Mouse (Mus musculus) hindbrain, embryonic 16.5 days (tissue): Measurements from ENCODE around the gene Car1. TPM values are rescaled to one million over a fixed set of nuclear protein-coding genes. Genes with fewer than 3 reads are reported as not detected.
"Not testable (repeated sequence)": the region's sequence is repeated elsewhere in the genome, so short reads cannot be mapped to it uniquely, and the experiment has no call there.

Experiments
- ATAC-seq: fragments of 200-750 bp; cut with Nextera tagmentation; 2 replicates; pipeline ENCODE4 v1.8.0; 2017; ENCODE audit warnings: moderate TSS enrichment, moderate library complexity
- H3K27ac ChIP-seq: fragments of 300-500 bp; sonication (generic); 2 replicates; pipeline ENCODE4 v1.5.1; 2014; ENCODE audit warnings: low read depth, mild to moderate bottlenecking, control low read depth, low read length, moderate library complexity
- H3K27me3 ChIP-seq: fragments of 300-500 bp; sonication (generic); replicated peaks from 2 replicates; pipeline ENCODE4 v1.6.1; 2014; ENCODE audit warnings: low read length; ENCODE audit not compliant: control insufficient read depth, insufficient read depth
- H3K36me3 ChIP-seq: fragments of 300-500 bp; sonication (generic); 2 replicates; pipeline ENCODE4 v1.6.1; 2014; ENCODE audit warnings: mild to moderate bottlenecking, low read length, moderate library complexity, mixed read lengths; ENCODE audit not compliant: control insufficient read depth, insufficient read depth
- H3K4me1 ChIP-seq: fragments of 300-500 bp; sonication (generic); 2 replicates; pipeline ENCODE4 v1.6.1; 2014; ENCODE audit warnings: low read depth, low read length; ENCODE audit not compliant: control insufficient read depth, insufficient read depth
- H3K4me2 ChIP-seq: fragments of 300-500 bp; sonication (generic); 2 replicates; pipeline ENCODE4 v1.6.1; 2014; ENCODE audit warnings: mild to moderate bottlenecking, low read length, control low read depth, moderate library complexity
- H3K4me3 ChIP-seq: fragments of 300-500 bp; sonication (generic); 2 replicates; pipeline ENCODE4 v1.5.1; 2014; ENCODE audit warnings: mild to moderate bottlenecking, low read length, control low read depth, moderate library complexity
- H3K9ac ChIP-seq: fragments of 300-500 bp; sonication (generic); 2 replicates; pipeline ENCODE4 v1.6.1; 2014; ENCODE audit warnings: low read depth, mild to moderate bottlenecking, control low read depth, low read length, moderate library complexity
- H3K9me3 ChIP-seq: fragments of 300-500 bp; sonication (generic); 2 replicates; pipeline ENCODE4 v1.6.1; 2014; ENCODE audit warnings: mild to moderate bottlenecking, low read length, moderate library complexity; ENCODE audit not compliant: control insufficient read depth
- WGBS: fragments of 180-500 bp; shearing (Covaris S2); extraction: QIAGEN DNeasy Blood & Tissue Kit; methylation state at CpG from one replicate; pipeline ENCODE4 v1.1.7; 2014; 5-methylcytosine and 5-hydroxymethylcytosine counted together
- polyA plus RNA-seq: library from polyadenylated mRNA; unstranded; fragments of >200 nt; fragmentation: Nextera tagmentation; extraction: Ambion mirVana; gene quantifications from 2 replicates; pipeline ENCODE4 v1.2.1, GENCODE M21; 2015

The Car1 gene
- polyA plus RNA-seq, 1 experiment from 2014 or later = not detected

DNA sequence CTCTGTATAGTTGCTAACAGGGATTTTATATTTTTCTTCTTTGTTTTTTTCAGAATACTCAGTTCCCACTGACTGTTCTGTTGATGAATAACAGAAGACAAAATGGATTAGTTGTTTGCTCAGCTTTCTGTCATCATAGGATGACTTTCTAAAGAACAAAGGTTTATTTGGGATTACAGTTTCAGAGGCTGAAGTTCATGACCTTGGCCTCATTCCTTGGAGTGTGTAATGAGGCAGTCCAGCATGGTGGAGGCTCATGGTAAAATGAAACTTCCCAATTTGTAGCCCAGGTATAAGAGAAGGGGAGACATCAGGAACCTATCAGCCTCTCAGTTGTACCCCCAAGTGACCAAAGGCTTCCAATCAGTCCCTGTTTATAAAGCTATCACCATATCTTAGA is 20.7 kb upstream of the Car1 start:
- ATAC-seq = no peak
- H3K36me3 ChIP-seq = no peaks in the 10 kb centered on the region
- no peaks in the 10 kb centered on the region for H3K27me3 ChIP-seq
- no peaks in the 10 kb centered on the region for H3K9me3 ChIP-seq
- no peak overlapping the region for H3K4me2 ChIP-seq
- H3K4me3 ChIP-seq = no peak overlapping the region
- H3K9ac ChIP-seq = no peak overlapping the region
- H3K4me1 ChIP-seq = no peaks in the 10 kb centered on the region
- H3K27ac ChIP-seq = no peak overlapping the region

DNA sequence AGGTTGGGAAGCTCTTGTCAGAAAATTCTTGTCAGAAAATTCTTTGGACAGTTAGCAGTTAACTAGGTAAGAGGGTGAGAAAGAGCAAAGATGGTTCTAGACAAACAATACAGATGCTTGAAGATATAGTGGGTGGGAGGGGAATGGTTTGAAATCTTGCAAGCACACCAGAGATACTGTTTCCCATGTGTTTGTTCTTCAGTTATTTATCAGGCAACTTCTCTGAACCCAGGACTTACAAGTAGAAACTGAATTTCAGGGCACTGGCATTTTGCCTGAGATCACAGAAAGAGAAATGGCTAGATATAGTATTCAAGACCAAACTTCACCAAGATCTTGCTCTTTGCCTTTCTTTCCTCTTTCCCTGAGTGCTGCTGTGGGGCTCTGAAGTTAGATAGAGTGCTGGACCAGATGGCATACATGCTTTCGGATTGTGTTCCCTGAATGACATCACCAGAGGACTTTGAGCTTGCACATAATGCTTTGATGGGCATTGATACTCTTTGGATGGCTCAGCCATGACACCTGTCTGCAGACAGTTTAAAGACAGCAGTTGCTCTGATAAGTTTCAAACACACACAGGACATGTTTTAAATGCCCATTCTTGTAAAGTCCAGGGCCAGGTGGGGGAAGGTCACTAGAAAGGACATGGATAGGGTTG is 11.8 kb upstream of the Car1 start:
- H3K36me3 ChIP-seq = no peaks in the 10 kb centered on the region
- no peak overlapping the region for H3K9ac ChIP-seq
- no peaks in the 10 kb centered on the region for H3K4me1 ChIP-seq
- H3K27ac ChIP-seq = no peak overlapping the region
- no peak overlapping the region for H3K4me3 ChIP-seq
- no peaks in the 10 kb centered on the region for H3K9me3 ChIP-seq
- H3K4me2 ChIP-seq = no peak overlapping the region
- WGBS = 96% methylated on average over 1 of the region's 1 CpGs
- H3K27me3 ChIP-seq = no peaks in the 10 kb centered on the region
- no peak for ATAC-seq

DNA sequence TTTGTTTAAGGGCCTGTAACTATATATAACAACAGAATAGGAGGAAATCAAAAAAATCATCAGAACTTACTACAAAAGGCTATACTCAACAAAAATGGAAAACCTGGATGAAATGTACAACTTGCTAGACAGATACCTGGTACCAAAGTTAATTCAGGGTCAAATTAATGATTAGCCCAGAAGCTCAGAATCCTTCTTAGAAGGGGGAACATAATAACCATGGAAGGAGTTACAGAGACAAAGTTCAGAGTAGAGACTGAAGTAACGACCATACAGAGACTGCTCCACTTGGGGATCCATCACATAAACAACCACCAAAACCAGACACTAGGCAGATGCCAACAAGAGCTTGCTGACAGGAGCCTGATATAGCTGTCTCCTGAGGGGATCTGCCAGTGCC is 7.2 kb upstream of the Car1 start:
- not testable (repeated sequence) for H3K9me3 ChIP-seq, H3K9ac ChIP-seq, H3K4me3 ChIP-seq, ATAC-seq, H3K27me3 ChIP-seq, H3K27ac ChIP-seq, H3K36me3 ChIP-seq, H3K4me1 ChIP-seq, H3K4me2 ChIP-seq
- WGBS = 87% methylated on average over 1 of the region's 1 CpGs

DNA sequence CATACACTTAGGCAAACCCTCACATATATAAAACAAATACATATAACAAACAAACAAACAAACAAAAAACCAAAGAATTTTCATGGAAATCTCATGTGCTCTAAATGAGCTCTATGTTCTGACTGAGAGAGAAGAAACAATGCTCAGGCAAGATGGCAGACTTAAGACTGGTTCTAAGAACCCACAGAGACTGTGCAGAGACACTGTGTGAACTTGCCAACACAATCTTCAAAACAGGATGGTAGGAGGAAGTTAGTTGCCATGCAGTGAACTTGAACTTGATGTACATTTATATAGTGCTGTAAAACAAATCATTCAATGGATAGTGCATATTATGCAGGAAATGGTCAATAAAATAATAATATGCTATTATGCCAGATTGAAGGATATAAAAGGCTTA is 1.5 kb downstream of the Car1 start:
- H3K4me2 ChIP-seq = no peak overlapping the region
- H3K4me3 ChIP-seq = no peak overlapping the region
- ATAC-seq = no peak
- H3K9ac ChIP-seq = no peak overlapping the region
- no peaks in the 10 kb centered on the region for H3K36me3 ChIP-seq
- H3K4me1 ChIP-seq = no peaks in the 10 kb centered on the region
- H3K27me3 ChIP-seq = no peaks in the 10 kb centered on the region
- H3K27ac ChIP-seq = no peak overlapping the region
- no peaks in the 10 kb centered on the region for H3K9me3 ChIP-seq

DNA sequence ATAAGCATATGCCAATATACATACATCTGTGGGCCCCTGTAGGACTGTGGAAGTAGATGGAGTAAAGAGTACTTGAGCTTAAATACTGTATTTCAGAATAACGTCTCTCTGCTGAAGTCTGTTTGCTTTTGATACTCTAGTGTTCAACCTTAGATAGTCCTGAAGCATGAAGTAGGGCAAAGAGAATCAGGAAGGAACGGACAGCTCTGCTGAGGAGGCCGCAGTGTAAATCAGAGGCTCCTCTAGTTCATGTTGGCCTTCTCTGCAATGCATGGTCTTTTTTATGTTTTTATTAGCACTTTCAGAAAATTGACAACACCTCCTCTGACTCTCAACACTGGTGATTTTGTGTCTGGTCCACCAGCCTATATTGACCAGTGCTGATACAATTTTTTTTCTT is 2.2 kb downstream of the Car1 start:
- Histone ChIP-seq H3K9me3 (no peaks in the 10 kb centered on the region), H3K9ac (no peak overlapping the region), H3K27ac (no peak overlapping the region), H3K36me3 (no peaks in the 10 kb centered on the region), H3K27me3 (no peaks in the 10 kb centered on the region), H3K4me2 (no peak overlapping the region), H3K4me3 (no peak overlapping the region), H3K4me1 (no peaks in the 10 kb centered on the region)
- no peak for ATAC-seq
- 95% methylated on average over 3 of the region's 3 CpGs for WGBS

DNA sequence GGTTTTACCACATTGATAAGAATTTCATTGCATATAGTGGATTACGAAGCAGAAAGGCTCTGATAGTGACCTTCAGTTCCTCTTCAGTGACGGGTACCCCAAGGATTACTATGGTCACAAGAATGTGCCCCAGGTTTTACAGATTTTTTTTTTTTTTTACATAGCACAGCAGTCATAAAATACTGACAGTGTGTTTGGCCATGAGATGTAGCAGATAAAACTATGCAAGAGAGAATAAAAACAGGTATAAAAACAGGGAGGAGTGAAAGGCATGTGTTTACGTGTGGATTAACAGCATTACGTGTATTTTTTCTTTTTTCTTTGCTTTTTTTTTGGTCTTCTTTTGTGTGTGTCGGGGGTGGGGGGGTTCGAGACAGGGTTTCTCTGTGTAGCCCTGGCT is 3.3 kb downstream of the Car1 start:
- Histone ChIP-seq H3K36me3 (no peaks in the 10 kb centered on the region), H3K4me2 (no peak overlapping the region), H3K4me1 (no peaks in the 10 kb centered on the region), H3K4me3 (no peak overlapping the region), H3K9ac (no peak overlapping the region), H3K9me3 (no peaks in the 10 kb centered on the region), H3K27me3 (no peaks in the 10 kb centered on the region), H3K27ac (no peak overlapping the region)
- ATAC-seq = no peak
- 93% methylated on average over 6 of the region's 6 CpGs for WGBS

DNA sequence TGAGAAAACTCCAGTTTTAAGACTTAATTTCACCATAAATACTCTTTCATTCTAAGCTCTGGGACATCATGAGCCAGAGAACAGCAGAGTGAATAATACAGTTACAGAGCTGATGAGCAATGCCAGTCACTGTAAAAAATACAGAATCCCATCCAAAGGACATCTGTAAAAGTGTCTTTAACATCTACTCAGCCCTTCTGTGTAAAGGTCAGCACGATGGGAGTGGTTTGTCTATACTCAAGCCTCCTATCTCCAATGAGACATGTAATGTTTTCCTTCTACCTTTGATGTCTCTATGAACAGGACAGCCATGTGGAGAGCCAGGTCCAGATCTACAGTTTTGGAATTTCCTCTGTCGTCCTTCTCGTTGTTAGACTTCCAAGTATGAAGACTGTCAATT is 11.1 kb downstream of the Car1 start:
- 87% methylated on average over 3 of the region's 3 CpGs for WGBS
- Histone ChIP-seq H3K4me1 (no peaks in the 10 kb centered on the region), H3K27ac (no peak overlapping the region), H3K4me3 (no peak overlapping the region), H3K9me3 (no peaks in the 10 kb centered on the region), H3K9ac (no peak overlapping the region), H3K36me3 (no peaks in the 10 kb centered on the region), H3K4me2 (no peak overlapping the region), H3K27me3 (no peaks in the 10 kb centered on the region)
- ATAC-seq = no peak

DNA sequence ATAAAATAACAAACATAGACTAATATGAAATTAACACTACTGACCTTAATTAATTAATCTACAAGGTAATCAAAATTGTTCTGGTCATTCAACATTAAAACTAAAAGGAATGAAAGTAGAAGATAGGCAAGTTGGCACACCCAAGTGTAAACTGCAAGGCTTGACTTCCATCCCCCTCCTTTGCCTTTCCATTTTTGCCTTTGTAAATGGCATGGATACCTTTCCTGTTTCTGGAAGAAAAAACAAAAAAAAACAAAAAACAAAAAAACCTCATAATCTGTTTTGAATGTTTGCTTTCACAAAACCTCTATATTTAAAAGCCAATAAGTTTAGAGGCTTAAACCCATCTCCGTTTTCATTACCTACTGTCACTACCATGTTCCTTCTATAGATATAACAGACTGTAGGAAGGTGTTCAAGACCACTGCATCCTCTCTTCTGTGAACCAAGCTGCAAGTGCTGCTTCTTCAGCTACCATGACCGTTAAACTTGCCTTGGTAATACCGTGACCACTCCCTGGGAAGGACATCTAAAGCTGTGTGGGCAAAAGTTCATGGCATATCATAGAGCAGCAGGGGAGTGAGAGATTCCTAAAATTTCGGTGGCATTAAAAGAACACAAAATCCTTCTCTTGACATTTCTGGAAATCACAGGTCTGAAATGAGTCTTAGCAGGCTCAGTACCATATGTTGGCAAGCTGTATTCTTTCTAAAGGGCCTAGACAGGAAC is 12.7 kb downstream of the Car1 start:
- no peak for ATAC-seq
- Histone ChIP-seq H3K9ac (no peak overlapping the region), H3K27ac (no peak overlapping the region), H3K4me2 (no peak overlapping the region), H3K27me3 (no peaks in the 10 kb centered on the region), H3K9me3 (no peaks in the 10 kb centered on the region), H3K4me3 (no peak overlapping the region), H3K4me1 (no peaks in the 10 kb centered on the region), H3K36me3 (no peaks in the 10 kb centered on the region)
- WGBS = 88% methylated on average over 4 of the region's 4 CpGs

DNA sequence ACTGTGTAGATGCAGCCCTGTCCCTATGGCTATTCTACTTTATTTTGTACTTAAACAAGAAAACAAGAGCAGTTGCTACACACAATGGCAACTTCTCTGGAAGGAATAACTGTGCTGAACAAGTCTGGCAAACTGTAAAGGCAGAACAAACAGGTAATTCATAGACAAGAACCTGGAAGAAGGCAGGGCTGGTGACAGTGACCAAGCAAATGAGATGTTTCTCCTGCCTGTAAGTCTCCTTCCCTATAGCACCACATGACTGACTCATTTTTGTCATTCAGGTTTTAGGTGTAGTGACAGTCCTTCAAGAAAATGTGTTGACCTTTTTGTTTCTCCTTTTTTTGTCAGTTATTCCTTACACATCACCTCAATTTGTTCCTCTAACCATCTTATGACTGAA is 16.1 kb downstream of the Car1 start:
- Histone ChIP-seq H3K4me1 (no peaks in the 10 kb centered on the region), H3K36me3 (no peaks in the 10 kb centered on the region), H3K4me3 (no peak overlapping the region), H3K27me3 (no peaks in the 10 kb centered on the region), H3K4me2 (no peak overlapping the region), H3K27ac (no peak overlapping the region), H3K9me3 (no peaks in the 10 kb centered on the region), H3K9ac (no peak overlapping the region)
- no peak for ATAC-seq
